ENCODE assay signal across 12 mouse cellular contexts in genomic region chr7:121941640-121942039, GRCm38 (mm10).
"Had no signal": no experiment of that assay in that cellular context is flagged by ENCODE, and none has a peak within 500 bp of the region (broad histone marks: within the 10 kb centered on the region; RNA-seq: fewer than 3 reads in every experiment).

No protein-coding gene starts in this region.

- H3K4me2 ChIP-seq: limb, embryonic 15.5 days; liver, embryonic 12.5 days; midbrain, embryonic 12.5 days; neural tube, embryonic 13.5 days; stomach, embryonic 15.5 days had no signal

- ATAC-seq: hindbrain, embryonic 16.5 days; liver, embryonic 12.5 days; midbrain, embryonic 16.5 days had no signal

- H3K9ac ChIP-seq: limb, embryonic 15.5 days; liver, embryonic 12.5 days; midbrain, embryonic 12.5 days; neural tube, embryonic 13.5 days; stomach, embryonic 15.5 days had no signal

- H3K4me3 ChIP-seq: limb, embryonic 15.5 days; liver, embryonic 12.5 days; midbrain, embryonic 12.5 days; neural tube, embryonic 13.5 days; stomach, embryonic 15.5 days had no signal

- DNase-seq: layer of hippocampus, adult 9-11 months; layer of hippocampus, postnatal 36 days; retina, postnatal 1 day; thymus, adult 2 months; thymus, postnatal 25 days had no signal

- H3K9me3 ChIP-seq: limb, embryonic 15.5 days; liver, embryonic 12.5 days; midbrain, embryonic 12.5 days; neural tube, embryonic 13.5 days; stomach, embryonic 15.5 days had no signal

- H3K27me3 ChIP-seq: limb, embryonic 15.5 days; liver, embryonic 12.5 days; midbrain, embryonic 12.5 days; neural tube, embryonic 13.5 days; stomach, embryonic 15.5 days had no signal

- H3K27ac ChIP-seq: limb, embryonic 15.5 days; liver, embryonic 12.5 days; midbrain, embryonic 12.5 days; neural tube, embryonic 13.5 days; stomach, embryonic 15.5 days had no signal

- H3K4me1 ChIP-seq: limb, embryonic 15.5 days; stomach, embryonic 15.5 days had no signal
